Comparison of ENCODE assay signal across 8 mouse cellular contexts in the genomic region with DNA sequence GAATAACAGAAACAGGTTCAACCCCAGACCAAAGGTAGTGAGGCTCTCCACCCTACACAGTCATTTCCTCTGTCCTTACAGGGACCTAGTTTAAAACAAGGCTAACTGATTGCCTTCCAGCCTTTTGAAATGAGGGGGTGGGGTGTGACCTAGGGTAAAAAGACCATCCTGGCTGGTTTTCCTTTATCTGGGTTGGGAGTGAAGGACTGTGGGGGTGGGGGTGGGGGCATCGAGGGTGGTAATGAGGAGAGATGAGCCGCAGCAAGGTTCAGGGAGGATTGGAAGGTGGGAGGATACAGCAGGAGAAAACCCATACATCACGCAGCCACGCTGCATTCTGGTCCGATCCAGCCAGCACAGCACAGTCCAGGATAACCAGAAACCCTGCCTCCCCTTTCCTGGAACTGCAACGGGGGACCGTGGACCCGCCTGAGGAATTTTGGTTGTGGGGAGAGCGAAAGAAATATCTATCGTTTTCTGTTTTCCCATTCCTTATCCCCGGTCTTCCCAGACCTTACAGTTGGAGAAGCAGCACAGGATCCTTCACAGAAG. TPM values are rescaled to one million over a fixed set of nuclear protein-coding genes. Genes with fewer than 3 reads are reported as not detected.
DNase-seq lines count a peak whose midpoint lies in the region; ATAC-seq and TF ChIP-seq lines count a peak whose summit lies in the region.

No protein-coding gene starts in this region.

- WGBS in heart, postnatal 0 days: 29% methylated on average over 11 of the region's 11 CpGs
- 29% methylated on average over 11 of the region's 11 CpGs for WGBS in midbrain, embryonic 10.5 days
- 36% methylated on average over 11 of the region's 11 CpGs for WGBS in thymus, adult 2 months

- H3K36me3 ChIP-seq in heart, postnatal 0 days (replicated peaks; ENCODE audit: control insufficient read depth, insufficient read depth, low read length): no peaks in the 10 kb centered on the region
- H3K36me3 ChIP-seq in G1E (replicated peaks): peaks cover 42% of the 10 kb centered on the region
- peaks cover 31% of the 10 kb centered on the region for H3K36me3 ChIP-seq in midbrain, embryonic 10.5 days
- H3K36me3 ChIP-seq in thymus, adult 2 months (ENCODE audit: control insufficient read depth, insufficient read depth, low read length): no peaks in the 10 kb centered on the region

- DNase-seq in heart, postnatal 0 days (ENCODE audit: low spot score): no peak
- no peak for DNase-seq in heart, postnatal 14 days
- no peak for DNase-seq in G1E (ENCODE audit: low spot score)
- no peak for DNase-seq in midbrain, embryonic 10.5 days (ENCODE audit: low spot score)
- no peak for DNase-seq in adrenal gland, adult 18-20 months (ENCODE audit: low spot score in 2 of 2)
- DNase-seq in right cerebral cortex, postnatal 10 days (ENCODE audit: low spot score in 2 of 2): no peak
- DNase-seq in thymus, adult 2 months: no peak

- no peak overlapping the region for H3K27ac ChIP-seq in heart, postnatal 0 days (ENCODE audit: low read depth)
- no peak overlapping the region for H3K27ac ChIP-seq in embryonic fibroblast, embryonic 13.5 days (ENCODE audit: insufficient read depth, low read length)
- peak overlapping the region; percentile 78 for H3K27ac ChIP-seq in midbrain, embryonic 10.5 days (replicated peaks)
- H3K27ac ChIP-seq in thymus, adult 2 months (ENCODE audit: control insufficient read depth, insufficient read depth, low read length): no peak overlapping the region

- no peak for TF ChIP-seq EP300 in heart, postnatal 0 days (IDR thresholded peaks at IDR 0.05; ENCODE audit: low read depth)

- TF ChIP-seq CTCF in heart, postnatal 0 days (IDR thresholded peaks at IDR 0.05; ENCODE audit: low read depth): no peak
- no peak for TF ChIP-seq CTCF in G1E (IDR thresholded peaks at IDR 0.05; ENCODE audit: low read depth, low read length)
- no peak for TF ChIP-seq CTCF in embryonic fibroblast, embryonic 13.5 days (IDR thresholded peaks at IDR 0.05; ENCODE audit: borderline replicate concordance, insufficient read depth, low read length)
- no peak for TF ChIP-seq CTCF in thymus, adult 2 months (IDR thresholded peaks at IDR 0.05; ENCODE audit: borderline replicate concordance, control insufficient read depth, extremely low read depth, insufficient read depth, low read length, poor library complexity)

- no peaks in the 10 kb centered on the region for H3K9me3 ChIP-seq in heart, postnatal 0 days (replicated peaks; ENCODE audit: control insufficient read depth, low read length)
- H3K9me3 ChIP-seq in G1E (replicated peaks): no peaks in the 10 kb centered on the region
- no peaks in the 10 kb centered on the region for H3K9me3 ChIP-seq in midbrain, embryonic 10.5 days (replicated peaks)

- 0 out of 2 replicates have a peak overlapping the region, but pooled peaks have one; percentile 39 for H3K4me3 ChIP-seq in heart, postnatal 0 days (ENCODE audit: low read depth, low read length)
- peak overlapping the region; percentile 44; the same call in 1 of the 2 replicates for H3K4me3 ChIP-seq in G1E (ENCODE audit: low read depth, low read length)
- H3K4me3 ChIP-seq in embryonic fibroblast, embryonic 13.5 days (ENCODE audit: insufficient read depth, low read length): 0 out of 2 replicates have a peak overlapping the region, but pooled peaks have one; percentile 53
- H3K4me3 ChIP-seq in midbrain, embryonic 10.5 days: peak overlapping the region; percentile 72
- no peak overlapping the region for H3K4me3 ChIP-seq in thymus, adult 2 months (ENCODE audit: control insufficient read depth, insufficient read depth, low read length)

- ATAC-seq in heart, postnatal 0 days (ENCODE audit: insufficient read depth, low read depth): no peak
- no peak for ATAC-seq in G1E (ENCODE audit: extremely low read depth, insufficient number of reproducible peaks, low FRiP score, poor library complexity, severe bottlenecking)

- H3K27me3 ChIP-seq in heart, postnatal 0 days (ENCODE audit: control insufficient read depth, insufficient read depth, low read length): peaks cover 24% of the 10 kb centered on the region
- H3K27me3 ChIP-seq in G1E (ENCODE audit: insufficient read depth, low read length): peaks cover 26% of the 10 kb centered on the region
- peaks cover 53% of the 10 kb centered on the region for H3K27me3 ChIP-seq in midbrain, embryonic 10.5 days (ENCODE audit: low read depth, poor library complexity, severe bottlenecking)
- peaks cover 9% of the 10 kb centered on the region; the same call in 1 of the 2 replicates for H3K27me3 ChIP-seq in thymus, adult 2 months (ENCODE audit: control insufficient read depth, insufficient read depth, low read length)

- TF ChIP-seq POLR2A in embryonic fibroblast, embryonic 13.5 days (IDR thresholded peaks at IDR 0.05; ENCODE audit: low read depth, low read length): no peak
- no peak for TF ChIP-seq POLR2A in thymus, adult 2 months (IDR thresholded peaks at IDR 0.05; ENCODE audit: control insufficient read depth, extremely low read depth, insufficient read depth, low read length, poor library complexity)

- peak overlapping the region; percentile 66; the same call in 1 of the 2 replicates for H3K4me2 ChIP-seq in heart, postnatal 0 days (ENCODE audit: low read depth, low read length)

- H3K9ac ChIP-seq in heart, postnatal 0 days (replicated peaks; ENCODE audit: low read depth, low read length): no peak overlapping the region; the same call in 1 of the 2 replicates

- intact Hi-C loops in heart, postnatal 14 days (cut with DNase I): no loop called here

- H3K4me1 ChIP-seq in heart, postnatal 0 days (ENCODE audit: control insufficient read depth, insufficient read depth): peaks cover 27% of the 10 kb centered on the region
- peaks cover 71% of the 10 kb centered on the region for H3K4me1 ChIP-seq in G1E (ENCODE audit: insufficient read depth, low read depth, low read length)
- 0 out of 2 replicates have a peak, but pooled peaks cover 3% of the 10 kb centered on the region for H3K4me1 ChIP-seq in embryonic fibroblast, embryonic 13.5 days (ENCODE audit: control insufficient read depth, insufficient read depth, low read length)
- peaks cover 48% of the 10 kb centered on the region for H3K4me1 ChIP-seq in midbrain, embryonic 10.5 days
- H3K4me1 ChIP-seq in thymus, adult 2 months (replicated peaks; ENCODE audit: control insufficient read depth, insufficient read depth, low read length): peaks cover 14% of the 10 kb centered on the region

RNA-seq across cellular contexts. Expression of gene Rnd1, which starts 2.2 kb away (rescaled TPM):
- 7.1 and 13.0 TPM in 2 replicates for total RNA-seq in heart, postnatal 0 days (2014; rRNA removed; ENCODE audit: low replicate concordance)
- polyA plus RNA-seq in heart, postnatal 0 days (2015; fragmentation: Nextera tagmentation; extraction: Ambion mirVana): 1.0 and 1.1 TPM in 2 replicates
- total RNA-seq in heart, postnatal 14 days (2021): 1 to 10 TPM in 1 of 2 experiments, under 1 TPM in 1; 0.69 to 1.0 TPM
- total RNA-seq in G1E (2014; fragmentation: Nextera tagmentation) (3.2 and 3.3 TPM in 2 replicates), G1E (2017) (1.2 and 1.5 TPM in 2 replicates)
- 1.0 and 1.1 TPM in 2 replicates for polyA plus RNA-seq in G1E (2012)
- polyA plus RNA-seq in embryonic fibroblast, embryonic 13.5 days (2011; ENCODE audit: insufficient read length, low read depth, missing spikeins): 9.6 and 14.3 TPM in 2 replicates
- 7.1 and 9.8 TPM in 2 replicates for polyA plus RNA-seq in midbrain, embryonic 10.5 days (2016; fragmentation: Nextera tagmentation; extraction: Ambion mirVana)
- 1 to 10 TPM; 2.0 to 7.6 TPM for total RNA-seq in adrenal gland, adult 18-20 months (2021)
- polyA plus RNA-seq in thymus, adult 2 months (2012; rRNA removed): 2.6 and 2.8 TPM in 2 replicates

RNA-seq across cellular contexts. Expression of gene Ddx23, which starts 12.4 kb away (rescaled TPM):
- 25.1 and 32.7 TPM in 2 replicates for total RNA-seq in heart, postnatal 0 days (2014; rRNA removed; ENCODE audit: low replicate concordance)
- 11.8 and 12.9 TPM in 2 replicates for polyA plus RNA-seq in heart, postnatal 0 days (2015; fragmentation: Nextera tagmentation; extraction: Ambion mirVana)
- total RNA-seq in heart, postnatal 14 days (2021): 10 to 100 TPM; 51.0 to 53.9 TPM
- total RNA-seq in G1E (2014; fragmentation: Nextera tagmentation) (61.4 and 66.6 TPM in 2 replicates), G1E (2017) (101 and 154 TPM in 2 replicates)
- polyA plus RNA-seq in G1E (2012): 100 and 112 TPM in 2 replicates
- polyA plus RNA-seq in embryonic fibroblast, embryonic 13.5 days (2011; ENCODE audit: insufficient read length, low read depth, missing spikeins): 58.8 and 62.4 TPM in 2 replicates
- 27.2 and 30.8 TPM in 2 replicates for polyA plus RNA-seq in midbrain, embryonic 10.5 days (2016; fragmentation: Nextera tagmentation; extraction: Ambion mirVana)
- 10 to 100 TPM; 80.7 to 83.8 TPM for total RNA-seq in adrenal gland, adult 18-20 months (2021)
- polyA plus RNA-seq in thymus, adult 2 months (2012; rRNA removed): 59.7 and 65.5 TPM in 2 replicates

RNA-seq across cellular contexts. Expression of gene Ccdc65, which starts 32.9 kb away (rescaled TPM):
- 0.77 TPM in 1 of 2 replicates, not detected in the other for total RNA-seq in heart, postnatal 0 days (2014; rRNA removed; ENCODE audit: low replicate concordance)
- 0.25 and 0.86 TPM in 2 replicates for polyA plus RNA-seq in heart, postnatal 0 days (2015; fragmentation: Nextera tagmentation; extraction: Ambion mirVana)
- total RNA-seq in heart, postnatal 14 days (2021): under 1 TPM; 0.29 to 0.72 TPM
- total RNA-seq in G1E (2014; fragmentation: Nextera tagmentation) (1.0 TPM in 1 of 2 replicates, not detected in the other), G1E (2017) (0.06 and 0.60 TPM in 2 replicates)
- polyA plus RNA-seq in G1E (2012): not detected in 2 replicates
- polyA plus RNA-seq in embryonic fibroblast, embryonic 13.5 days (2011; ENCODE audit: insufficient read length, low read depth, missing spikeins): 2.7 and 3.2 TPM in 2 replicates
- polyA plus RNA-seq in midbrain, embryonic 10.5 days (2016; fragmentation: Nextera tagmentation; extraction: Ambion mirVana): 1.3 and 1.5 TPM in 2 replicates
- total RNA-seq in adrenal gland, adult 18-20 months (2021): under 1 TPM; 0.43 to 0.45 TPM
- polyA plus RNA-seq in thymus, adult 2 months (2012; rRNA removed): 0.04 and 0.09 TPM in 2 replicates

RNA-seq across cellular contexts. Expression of gene Cacnb3, which starts 44.4 kb away (rescaled TPM):
- total RNA-seq in heart, postnatal 0 days (2014; rRNA removed; ENCODE audit: low replicate concordance): 15.6 and 19.4 TPM in 2 replicates
- 5.7 and 6.1 TPM in 2 replicates for polyA plus RNA-seq in heart, postnatal 0 days (2015; fragmentation: Nextera tagmentation; extraction: Ambion mirVana)
- total RNA-seq in heart, postnatal 14 days (2021): 1 to 10 TPM; 8.0 to 8.8 TPM
- total RNA-seq in G1E (2014; fragmentation: Nextera tagmentation) (0.29 TPM in 1 of 2 replicates, not detected in the other), G1E (2017) (0.12 and 0.22 TPM in 2 replicates)
- 0.14 and 0.22 TPM in 2 replicates for polyA plus RNA-seq in G1E (2012)
- 40.5 and 44.2 TPM in 2 replicates for polyA plus RNA-seq in embryonic fibroblast, embryonic 13.5 days (2011; ENCODE audit: insufficient read length, low read depth, missing spikeins)
- polyA plus RNA-seq in midbrain, embryonic 10.5 days (2016; fragmentation: Nextera tagmentation; extraction: Ambion mirVana): 36.1 and 50.9 TPM in 2 replicates
- 10 to 100 TPM; 11.9 to 14.3 TPM for total RNA-seq in adrenal gland, adult 18-20 months (2021)
- 102 and 127 TPM in 2 replicates for polyA plus RNA-seq in thymus, adult 2 months (2012; rRNA removed)

RNA-seq across cellular contexts. Expression of gene Fkbp11, which starts 52.9 kb away (rescaled TPM):
- total RNA-seq in heart, postnatal 0 days (2014; rRNA removed; ENCODE audit: low replicate concordance): 4.3 and 26.7 TPM in 2 replicates
- polyA plus RNA-seq in heart, postnatal 0 days (2015; fragmentation: Nextera tagmentation; extraction: Ambion mirVana): 21.7 and 22.0 TPM in 2 replicates
- 1 to 10 TPM; 4.6 to 5.0 TPM for total RNA-seq in heart, postnatal 14 days (2021)
- total RNA-seq in G1E (2014; fragmentation: Nextera tagmentation) (11.5 and 14.1 TPM in 2 replicates), G1E (2017) (6.2 and 6.7 TPM in 2 replicates)
- polyA plus RNA-seq in G1E (2012): 20.2 and 23.8 TPM in 2 replicates
- polyA plus RNA-seq in embryonic fibroblast, embryonic 13.5 days (2011; ENCODE audit: insufficient read length, low read depth, missing spikeins): 48.6 and 57.3 TPM in 2 replicates
- 15.2 and 16.4 TPM in 2 replicates for polyA plus RNA-seq in midbrain, embryonic 10.5 days (2016; fragmentation: Nextera tagmentation; extraction: Ambion mirVana)
- total RNA-seq in adrenal gland, adult 18-20 months (2021): 1 to 10 TPM; 4.7 to 6.7 TPM
- 2.1 and 3.1 TPM in 2 replicates for polyA plus RNA-seq in thymus, adult 2 months (2012; rRNA removed)
